ENCODE assay signal across 13 mouse cellular contexts in the genomic region with DNA sequence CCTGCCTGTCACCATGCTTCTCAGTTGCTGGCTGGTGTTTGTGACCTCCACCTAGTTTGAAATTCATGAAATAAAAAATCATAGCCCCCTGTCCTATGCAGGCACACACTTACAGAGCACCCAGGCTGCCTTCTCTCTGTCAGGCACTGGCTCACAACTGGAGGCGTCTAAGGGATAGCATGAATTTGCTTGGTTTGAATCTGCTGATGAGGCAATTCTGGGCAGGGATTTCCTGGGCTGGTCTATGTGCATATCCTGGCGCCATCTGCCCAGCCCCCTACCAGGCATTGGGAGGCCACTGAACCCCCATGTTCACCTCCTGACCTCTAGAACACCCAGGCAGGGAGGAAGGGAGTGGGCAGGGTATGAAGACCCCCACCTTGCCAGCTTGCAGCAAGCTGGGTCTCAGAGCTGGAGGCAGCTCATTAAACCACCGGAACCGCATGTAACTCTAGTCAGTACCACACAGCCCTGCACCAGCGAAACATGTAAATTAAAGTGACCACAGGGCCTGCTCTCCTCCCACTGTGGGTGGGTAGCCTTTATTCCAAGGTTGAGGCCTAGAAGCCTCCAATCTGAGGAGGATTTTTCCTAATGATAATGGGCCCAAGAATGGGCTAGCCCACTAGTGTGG.
"Had no signal": no experiment of that assay in that cellular context is flagged by ENCODE, and none has a peak within 500 bp of the region (broad histone marks: within the 10 kb centered on the region; RNA-seq: fewer than 3 reads in every experiment).

No protein-coding gene starts in this region.

- H3K27me3 ChIP-seq: limb, embryonic 15.5 days; liver, embryonic 12.5 days; neural tube, embryonic 15.5 days had no signal

- ATAC-seq: liver, embryonic 12.5 days had no signal

- H3K36me3 ChIP-seq: limb, embryonic 15.5 days; liver, embryonic 12.5 days; neural tube, embryonic 15.5 days had no signal

- H3K4me3 ChIP-seq: left cerebral cortex, adult 2 months; limb, embryonic 15.5 days; liver, embryonic 12.5 days; myocyte; neural tube, embryonic 15.5 days had no signal

- H3K4me1 ChIP-seq: liver, embryonic 12.5 days had no signal

- H3K9me3 ChIP-seq: limb, embryonic 15.5 days; liver, embryonic 12.5 days; neural tube, embryonic 15.5 days had no signal

- DNase-seq: kidney, adult 9 months; kidney, postnatal 10 days; lung, embryonic 14.5 days; lung, postnatal 10 days; midbrain, embryonic 14.5 days; right cerebral cortex, adult 18-20 months; right cerebral cortex, postnatal 25 days had no signal

- H3K27ac ChIP-seq: left cerebral cortex, adult 2 months; liver, embryonic 12.5 days; macrophage; neural tube, embryonic 15.5 days had no signal

- H3K4me2 ChIP-seq: limb, embryonic 15.5 days; liver, embryonic 12.5 days; lung, embryonic 14.5 days; neural tube, embryonic 15.5 days had no signal

- H3K9ac ChIP-seq: limb, embryonic 15.5 days; liver, embryonic 12.5 days; lung, embryonic 14.5 days; neural tube, embryonic 15.5 days had no signal
